Mouse (Mus musculus) embryonic facial prominence, embryonic 10.5 days (tissue): ENCODE data around the gene Mycbpap. TPM values are rescaled to one million over a fixed set of nuclear protein-coding genes. Genes with fewer than 3 reads are reported as not detected.

ENCODE experiments used
- DNase-seq: peaks from one replicate; pipeline ENCODE4 v3.0.0-alpha.2; 2017; ENCODE audit warnings: low spot score
- H3K27ac ChIP-seq: fragments of 300-500 bp; sonication (generic); replicated peaks from 2 replicates; pipeline ENCODE4 v1.5.1; 2016; ENCODE audit warnings: mild to moderate bottlenecking
- H3K27me3 ChIP-seq: fragments of 300-500 bp; sonication (generic); replicated peaks from 2 replicates; pipeline ENCODE4 v1.6.1; 2016; ENCODE audit warnings: low read depth, mild to moderate bottlenecking; ENCODE audit not compliant: poor library complexity, severe bottlenecking
- H3K36me3 ChIP-seq: fragments of 300-500 bp; sonication (generic); replicated peaks from 2 replicates; pipeline ENCODE4 v1.6.1; 2016; ENCODE audit warnings: mild to moderate bottlenecking, moderate library complexity
- H3K4me1 ChIP-seq: fragments of 300-500 bp; sonication (generic); 2 replicates; pipeline ENCODE4 v1.6.1; 2016
- H3K4me3 ChIP-seq: fragments of 300-500 bp; sonication (generic); 2 replicates; pipeline ENCODE4 v1.5.1; 2016; ENCODE audit warnings: mild to moderate bottlenecking, moderate library complexity
- H3K9me3 ChIP-seq: fragments of 300-500 bp; sonication (generic); 2 replicates; pipeline ENCODE4 v1.6.1; 2016; ENCODE audit warnings: mild to moderate bottlenecking
- WGBS: fragments of 180-500 bp; shearing (Covaris S2); methylation state at CpG from one replicate; pipeline ENCODE4 v1.1.7; 2016; 5-methylcytosine and 5-hydroxymethylcytosine counted together
- polyA plus RNA-seq: library from polyadenylated mRNA; unstranded; fragments of >200 nt; fragmentation: Nextera tagmentation; extraction: Ambion mirVana; gene quantifications from 2 replicates; pipeline ENCODE4 v1.2.1, GENCODE M21; 2016

The Mycbpap gene
- polyA plus RNA-seq, 1 experiment from 2014 or later, result 2.7 TPM

GRCm38 (mm10) chr11:94472916-94473706 lies 48.4 kb downstream of the Mycbpap start:
- Histone ChIP-seq H3K4me1 (peaks cover 90% of the 10 kb centered on the region), H3K9me3 (no peaks in the 10 kb centered on the region), H3K36me3 (peaks cover 4% of the 10 kb centered on the region; the same call in 1 of the 2 replicates), H3K27me3 (peaks cover 82% of the 10 kb centered on the region), H3K4me3 (peak overlapping the region; percentile 82), H3K27ac (peak overlapping the region; percentile 91)
- peak; percentile 69 for DNase-seq
- under 1% methylated on average over 52 of the region's 52 CpGs for WGBS

- H3K36me3 ChIP-seq, result peaks cover 4% of the 10 kb centered on the region; the same call in 1 of the 2 replicates
- peaks cover 77% of the 10 kb centered on the region for H3K27me3 ChIP-seq
- peak overlapping the region; percentile 82 for H3K4me3 ChIP-seq
- WGBS, result under 1% methylated on average over 15 of the region's 15 CpGs
- peak overlapping the region; percentile 91 for H3K27ac ChIP-seq
- H3K9me3 ChIP-seq, result no peaks in the 10 kb centered on the region
- DNase-seq, result peak; percentile 65
- peaks cover 91% of the 10 kb centered on the region for H3K4me1 ChIP-seq
These were observed 49.0 kb downstream of the Mycbpap start for GRCm38 (mm10) chr11:94472585-94472915.

DNA sequence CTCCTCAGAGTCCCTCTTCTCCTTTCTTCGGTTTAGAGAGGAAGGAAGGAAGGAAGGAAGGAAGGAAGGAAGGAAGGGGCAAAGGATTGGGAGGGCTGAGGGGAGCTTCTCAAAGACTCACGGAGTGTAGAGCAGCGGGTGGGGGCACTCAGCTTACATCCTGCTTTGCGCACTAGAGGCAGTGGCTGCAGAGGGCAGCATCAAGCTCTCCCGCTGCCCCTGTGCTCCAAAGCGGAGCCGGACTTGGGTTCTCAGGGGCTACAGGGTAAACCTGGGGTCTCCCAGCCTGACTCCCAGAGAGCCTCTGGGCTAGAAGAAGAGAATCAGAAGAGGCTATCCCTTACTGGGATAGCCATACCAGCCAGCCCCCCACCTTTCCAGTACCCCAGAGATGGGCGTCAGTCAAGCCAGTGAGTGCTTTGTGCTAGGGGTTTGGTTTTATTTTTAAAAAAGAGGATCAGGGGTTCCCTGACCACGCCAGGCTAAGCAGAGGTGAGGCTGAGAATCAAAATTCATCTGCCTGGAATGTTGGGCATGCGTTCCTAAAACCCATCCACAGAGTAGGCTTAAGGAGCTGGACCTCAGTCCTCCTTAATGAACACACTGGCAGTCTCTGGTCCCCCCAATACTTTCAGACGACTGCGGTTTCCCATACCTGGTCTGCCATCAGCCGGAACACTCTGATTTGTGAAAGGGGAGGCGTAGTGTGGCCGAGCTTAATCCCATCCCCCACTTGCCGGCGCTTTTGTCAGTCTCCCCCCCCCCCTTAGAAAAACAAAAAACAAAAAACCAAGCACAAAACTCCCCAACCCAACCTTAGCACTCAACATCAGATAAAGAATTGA lies 49.6 kb downstream of the Mycbpap start:
- peaks cover 90% of the 10 kb centered on the region for H3K4me1 ChIP-seq
- peak overlapping the region; percentile 82 for H3K4me3 ChIP-seq
- 1% methylated on average over 17 of the region's 17 CpGs for WGBS
- H3K27me3 ChIP-seq, result peaks cover 71% of the 10 kb centered on the region
- peak; percentile 52 for DNase-seq
- peaks cover 4% of the 10 kb centered on the region; the same call in 1 of the 2 replicates for H3K36me3 ChIP-seq
- H3K27ac ChIP-seq, result peak overlapping the region; percentile 91
- no peaks in the 10 kb centered on the region for H3K9me3 ChIP-seq

DNA sequence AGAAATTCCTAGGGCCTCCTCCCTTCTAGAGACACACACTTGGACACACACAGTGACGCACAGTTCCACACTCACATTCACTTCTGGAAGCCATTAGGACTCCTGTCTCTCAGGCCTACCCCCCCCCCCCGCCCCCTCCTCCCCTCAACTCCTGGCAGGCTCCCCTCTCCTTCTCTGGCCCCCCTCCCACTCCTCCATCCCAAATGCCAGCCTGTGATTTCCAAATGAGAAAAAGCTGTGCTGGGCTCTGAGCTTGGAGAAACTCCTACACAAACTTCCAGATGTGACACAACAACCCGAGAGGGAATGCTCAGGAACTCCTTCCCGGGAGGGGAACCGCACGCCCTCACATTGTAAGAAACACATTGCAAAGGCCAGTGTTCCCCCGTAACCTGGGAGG lies 51.2 kb downstream of the Mycbpap start:
- Histone ChIP-seq H3K27ac (peak overlapping the region; percentile 91), H3K4me1 (peaks cover 98% of the 10 kb centered on the region), H3K9me3 (no peaks in the 10 kb centered on the region), H3K4me3 (peak overlapping the region; percentile 82), H3K27me3 (peaks cover 55% of the 10 kb centered on the region), H3K36me3 (peaks cover 5% of the 10 kb centered on the region; the same call in 1 of the 2 replicates)
- WGBS, result 21% methylated on average over 7 of the region's 7 CpGs
- peak; percentile 88 for DNase-seq

- peaks cover 11% of the 10 kb centered on the region; the same call in 1 of the 2 replicates for H3K36me3 ChIP-seq
- peaks cover 98% of the 10 kb centered on the region for H3K4me1 ChIP-seq
- WGBS, result 27% methylated on average over 9 of the region's 9 CpGs
- no peaks in the 10 kb centered on the region for H3K9me3 ChIP-seq
- peak; percentile 47 for DNase-seq
- peaks cover 45% of the 10 kb centered on the region for H3K27me3 ChIP-seq
- peak overlapping the region; percentile 82 for H3K4me3 ChIP-seq
- H3K27ac ChIP-seq, result peak overlapping the region; percentile 91
These were observed 52.1 kb downstream of the Mycbpap start for GRCm38 (mm10) chr11:94469136-94470064.

GRCm38 (mm10) chr11:94468582-94469064 lies 52.9 kb downstream of the Mycbpap start:
- WGBS, result 16% methylated on average over 4 of the region's 4 CpGs
- Histone ChIP-seq H3K9me3 (no peaks in the 10 kb centered on the region), H3K27ac (peak overlapping the region; percentile 91), H3K27me3 (peaks cover 37% of the 10 kb centered on the region), H3K36me3 (peaks cover 11% of the 10 kb centered on the region; the same call in 1 of the 2 replicates), H3K4me1 (peaks cover 97% of the 10 kb centered on the region), H3K4me3 (peak overlapping the region; percentile 82; the same call in 1 of the 2 replicates)
- DNase-seq, result peak; percentile 80

GRCm38 (mm10) chr11:94466333-94466855 lies 55.1 kb downstream of the Mycbpap start:
- H3K27me3 ChIP-seq, result peaks cover 15% of the 10 kb centered on the region
- no peaks in the 10 kb centered on the region for H3K9me3 ChIP-seq
- H3K4me3 ChIP-seq, result no peak overlapping the region
- H3K27ac ChIP-seq, result no peak overlapping the region
- 92% methylated on average over 17 of the region's 17 CpGs for WGBS
- H3K36me3 ChIP-seq, result peaks cover 27% of the 10 kb centered on the region
- DNase-seq, result no peak
- peaks cover 75% of the 10 kb centered on the region for H3K4me1 ChIP-seq

DNA sequence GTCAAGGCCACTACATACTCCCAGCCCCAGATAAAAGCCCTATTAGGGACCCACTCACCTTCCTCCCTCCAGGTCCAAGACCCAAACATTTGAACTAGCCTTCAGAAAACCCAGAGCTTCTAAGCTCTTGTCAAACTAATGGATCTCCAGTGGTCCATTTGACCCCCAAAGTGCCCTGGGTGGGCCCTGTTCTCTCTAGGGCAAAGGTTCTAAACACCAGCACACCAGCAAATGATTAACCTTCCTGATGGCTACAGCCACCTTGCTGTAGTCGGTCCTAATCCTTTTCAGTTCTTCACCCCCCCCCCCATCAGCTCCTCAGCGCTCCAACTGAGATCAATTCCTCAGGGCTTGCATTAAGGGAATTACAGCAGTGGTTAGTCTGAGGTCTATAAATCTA lies 57.4 kb downstream of the Mycbpap start:
- H3K4me1 ChIP-seq, result peaks cover 61% of the 10 kb centered on the region
- no peaks in the 10 kb centered on the region for H3K9me3 ChIP-seq
- DNase-seq, result no peak
- no peak overlapping the region for H3K4me3 ChIP-seq
- no peak overlapping the region for H3K27ac ChIP-seq
- H3K27me3 ChIP-seq, result no peaks in the 10 kb centered on the region; the same call in 1 of the 2 replicates
- peaks cover 44% of the 10 kb centered on the region for H3K36me3 ChIP-seq
- 50% methylated on average over 2 of the region's 2 CpGs for WGBS

- no peaks in the 10 kb centered on the region; the same call in 1 of the 2 replicates for H3K27me3 ChIP-seq
- 94% methylated on average over 11 of the region's 11 CpGs for WGBS
- no peaks in the 10 kb centered on the region for H3K9me3 ChIP-seq
- no peak overlapping the region for H3K27ac ChIP-seq
- no peak overlapping the region for H3K4me3 ChIP-seq
- no peak for DNase-seq
- peaks cover 43% of the 10 kb centered on the region for H3K4me1 ChIP-seq
- peaks cover 64% of the 10 kb centered on the region for H3K36me3 ChIP-seq
These were observed 59.7 kb downstream of the Mycbpap start for GRCm38 (mm10) chr11:94461856-94462255.

DNA sequence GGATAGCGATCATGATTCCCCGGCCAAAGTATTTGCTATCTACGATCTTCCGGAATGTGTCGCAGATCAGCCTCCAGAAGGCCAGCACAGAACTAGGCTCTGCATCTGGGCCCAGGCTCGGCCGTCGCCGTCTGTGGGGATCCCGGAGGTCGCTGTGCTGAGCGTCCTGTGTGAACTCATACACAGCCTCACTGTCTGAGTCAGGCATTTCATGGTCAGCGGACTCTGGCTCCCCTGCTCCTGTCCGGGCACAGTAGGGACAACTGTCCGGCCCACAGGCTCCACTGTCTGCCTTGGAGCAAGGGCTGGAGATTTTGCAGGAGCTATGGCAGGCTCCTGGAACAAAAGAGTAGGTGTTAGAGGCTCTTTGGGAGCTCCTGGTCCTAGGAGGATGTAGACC lies 64.5 kb downstream of the Mycbpap start:
- peaks cover 30% of the 10 kb centered on the region for H3K4me1 ChIP-seq
- no peak overlapping the region for H3K27ac ChIP-seq
- DNase-seq, result no peak
- no peak overlapping the region for H3K4me3 ChIP-seq
- peaks cover 87% of the 10 kb centered on the region for H3K36me3 ChIP-seq
- WGBS, result 79% methylated on average over 15 of the region's 15 CpGs
- peaks cover 18% of the 10 kb centered on the region for H3K27me3 ChIP-seq
- no peaks in the 10 kb centered on the region for H3K9me3 ChIP-seq

- peaks cover 32% of the 10 kb centered on the region for H3K4me1 ChIP-seq
- peaks cover 85% of the 10 kb centered on the region for H3K36me3 ChIP-seq
- H3K9me3 ChIP-seq, result no peaks in the 10 kb centered on the region
- WGBS, result 77% methylated on average over 3 of the region's 3 CpGs
- H3K27ac ChIP-seq, result no peak overlapping the region; the same call in 1 of the 2 replicates
- no peak overlapping the region for H3K4me3 ChIP-seq
- DNase-seq, result no peak
- peaks cover 18% of the 10 kb centered on the region for H3K27me3 ChIP-seq
These were observed 65.2 kb downstream of the Mycbpap start for GRCm38 (mm10) chr11:94456347-94456746.
